Mouse (Mus musculus) macrophage (primary cell): ENCODE measurements around the gene Cd244a. TPM values are rescaled to one million over a fixed set of nuclear protein-coding genes. Genes with fewer than 3 reads are reported as not detected.

ENCODE experiments used
- H3K27ac ChIP-seq: fragments of 350-480 bp; formaldehyde crosslinking; 2 replicates; pipeline ENCODE4 v1.9.0; 2021
- H3K36me3 ChIP-seq: fragments of 350-480 bp; formaldehyde crosslinking; 2 replicates; pipeline ENCODE4 v1.9.0; 2021; ENCODE audit errors: inconsistent target
- H3K4me3 ChIP-seq: fragments of 350-480 bp; formaldehyde crosslinking; 2 replicates; pipeline ENCODE4 v1.9.0; 2021; ENCODE audit errors: inconsistent target
- H3K79me2 ChIP-seq: fragments of 350-480 bp; formaldehyde crosslinking; 2 replicates; pipeline ENCODE4 v1.9.0; 2021; ENCODE audit errors: inconsistent target
- WGBS: methylation state at CpG from one replicate; pipeline ENCODE4 v1.1.7; 2026; ENCODE audit warnings: inconsistent platforms; ENCODE audit not compliant: missing documents; 5-methylcytosine and 5-hydroxymethylcytosine counted together
- polyA plus RNA-seq: library from polyadenylated mRNA; stranded (reverse); fragments of 250-400 nt; gene quantifications from 3 replicates; pipeline ENCODE4 v1.2.4, GENCODE M21; 2018; ENCODE audit warnings: inconsistent platforms

The Cd244a gene
- polyA plus RNA-seq, 1 experiment from 2014 or later: 2.6 TPM

GRCm38 (mm10) chr1:171616881-171617515 is 58.0 kb downstream of the Cd244a start:
- H3K79me2 ChIP-seq: no peaks in the 10 kb centered on the region; the same call in 1 of the 2 replicates
- no peak overlapping the region for H3K4me3 ChIP-seq
- H3K36me3 ChIP-seq: no peaks in the 10 kb centered on the region
- 42% methylated on average over 11 of the region's 11 CpGs for WGBS
- peak overlapping the region; percentile 99 for H3K27ac ChIP-seq

- Histone ChIP-seq H3K79me2 (no peaks in the 10 kb centered on the region; the same call in 1 of the 2 replicates), H3K4me3 (no peak overlapping the region), H3K36me3 (no peaks in the 10 kb centered on the region), H3K27ac (peak overlapping the region; percentile 99)
- WGBS: 0% methylated on average over 8 of the region's 8 CpGs
Measured at GRCm38 (mm10) chr1:171619001-171619400, 60.0 kb downstream of the Cd244a start.

GRCm38 (mm10) chr1:171619645-171620044 is 60.7 kb downstream of the Cd244a start:
- no peak overlapping the region for H3K4me3 ChIP-seq
- H3K79me2 ChIP-seq: no peaks in the 10 kb centered on the region; the same call in 1 of the 2 replicates
- WGBS: 3% methylated on average over 3 of the region's 3 CpGs
- peak overlapping the region; percentile 99 for H3K27ac ChIP-seq
- H3K36me3 ChIP-seq: no peaks in the 10 kb centered on the region

GRCm38 (mm10) chr1:171620091-171620490 is 61.1 kb downstream of the Cd244a start:
- Histone ChIP-seq H3K27ac (peak overlapping the region; percentile 99), H3K36me3 (no peaks in the 10 kb centered on the region), H3K4me3 (no peak overlapping the region), H3K79me2 (no peaks in the 10 kb centered on the region; the same call in 1 of the 2 replicates)
- 54% methylated on average over 6 of the region's 6 CpGs for WGBS

GRCm38 (mm10) chr1:171627801-171628200 is 68.8 kb downstream of the Cd244a start:
- Histone ChIP-seq H3K79me2 (no peaks in the 10 kb centered on the region), H3K36me3 (no peaks in the 10 kb centered on the region), H3K27ac (peak overlapping the region; percentile 99), H3K4me3 (no peak overlapping the region)
- 22% methylated on average over 3 of the region's 3 CpGs for WGBS

- Histone ChIP-seq H3K27ac (peak overlapping the region; percentile 99), H3K36me3 (peaks cover 12% of the 10 kb centered on the region; the same call in 1 of the 2 replicates), H3K4me3 (no peak overlapping the region), H3K79me2 (no peaks in the 10 kb centered on the region)
- 56% methylated on average over 6 of the region's 6 CpGs for WGBS
Measured at GRCm38 (mm10) chr1:171629168-171629567, 70.2 kb downstream of the Cd244a start.

GRCm38 (mm10) chr1:171630041-171630440 is 71.0 kb downstream of the Cd244a start:
- Histone ChIP-seq H3K79me2 (no peaks in the 10 kb centered on the region), H3K27ac (peak overlapping the region; percentile 99), H3K4me3 (no peak overlapping the region), H3K36me3 (peaks cover 19% of the 10 kb centered on the region)
- WGBS: 82% methylated on average over 7 of the region's 7 CpGs

- Histone ChIP-seq H3K79me2 (no peaks in the 10 kb centered on the region; the same call in 1 of the 2 replicates), H3K27ac (peak overlapping the region; percentile 99), H3K4me3 (no peak overlapping the region), H3K36me3 (peaks cover 28% of the 10 kb centered on the region)
- WGBS: 57% methylated on average over 4 of the region's 4 CpGs
Measured at GRCm38 (mm10) chr1:171630912-171631311, 71.9 kb downstream of the Cd244a start.

GRCm38 (mm10) chr1:171631447-171631846 is 72.5 kb downstream of the Cd244a start:
- WGBS: 6% methylated on average over 2 of the region's 2 CpGs
- Histone ChIP-seq H3K4me3 (no peak overlapping the region), H3K36me3 (peaks cover 34% of the 10 kb centered on the region)

GRCm38 (mm10) chr1:171635696-171636095 is 76.7 kb downstream of the Cd244a start:
- Histone ChIP-seq H3K79me2 (peaks cover 10% of the 10 kb centered on the region; the same call in 1 of the 2 replicates), H3K36me3 (peaks cover 68% of the 10 kb centered on the region), H3K27ac (no peak overlapping the region), H3K4me3 (no peak overlapping the region)
- 96% methylated on average over 5 of the region's 6 CpGs for WGBS

More at GRCm38 (mm10) chr1:171631447-171631846, 72.5 kb downstream of the Cd244a start:
- Histone ChIP-seq H3K79me2 (no peaks in the 10 kb centered on the region; the same call in 1 of the 2 replicates), H3K27ac (peak overlapping the region; percentile 99)

- Histone ChIP-seq H3K27ac (peak overlapping the region; percentile 38), H3K36me3 (peaks cover 82% of the 10 kb centered on the region), H3K79me2 (peaks cover 24% of the 10 kb centered on the region), H3K4me3 (no peak overlapping the region)
- WGBS: 53% methylated on average over 5 of the region's 8 CpGs
Measured at GRCm38 (mm10) chr1:171637101-171637500, 78.1 kb downstream of the Cd244a start.

- peaks cover 79% of the 10 kb centered on the region for H3K36me3 ChIP-seq
Measured at GRCm38 (mm10) chr1:171638686-171639085, 79.7 kb downstream of the Cd244a start.

GRCm38 (mm10) chr1:171640796-171641195 is 81.8 kb downstream of the Cd244a start:
- no peak overlapping the region for H3K4me3 ChIP-seq
- 93% methylated on average over 6 of the region's 6 CpGs for WGBS

More at GRCm38 (mm10) chr1:171638686-171639085, 79.7 kb downstream of the Cd244a start:
- no peak overlapping the region for H3K4me3 ChIP-seq
- H3K79me2 ChIP-seq: peaks cover 40% of the 10 kb centered on the region
- H3K27ac ChIP-seq: 0 out of 2 replicates have a peak overlapping the region, but pooled peaks have one; percentile 7
- whole genome bisulfite sequencing: 64% methylated on average over 2 of the region's 2 CpGs

GRCm38 (mm10) chr1:171643612-171644011 is 84.6 kb downstream of the Cd244a start:
- no peak overlapping the region for H3K4me3 ChIP-seq
- WGBS: 89% methylated on average over 5 of the region's 7 CpGs
- H3K36me3 ChIP-seq: peaks cover 40% of the 10 kb centered on the region
- no peak overlapping the region for H3K27ac ChIP-seq
- peaks cover 89% of the 10 kb centered on the region for H3K79me2 ChIP-seq

More at GRCm38 (mm10) chr1:171640796-171641195, 81.8 kb downstream of the Cd244a start:
- Histone ChIP-seq H3K79me2 (peaks cover 61% of the 10 kb centered on the region), H3K36me3 (peaks cover 68% of the 10 kb centered on the region), H3K27ac (no peak overlapping the region)

GRCm38 (mm10) chr1:171646429-171646940 is 87.5 kb downstream of the Cd244a start:
- WGBS: 48% methylated on average over 5 of the region's 5 CpGs
- Histone ChIP-seq H3K79me2 (peaks cover 80% of the 10 kb centered on the region), H3K4me3 (peak overlapping the region; percentile 55), H3K27ac (peak overlapping the region; percentile 76), H3K36me3 (peaks cover 20% of the 10 kb centered on the region; the same call in 1 of the 2 replicates)
